Mouse (Mus musculus): ENCODE data around the gene Lmo2. TPM values are rescaled to one million over a fixed set of nuclear protein-coding genes. Genes with fewer than 3 reads are reported as not detected.

Gene Lmo2
- polyA plus RNA-seq, 1 experiment from 2014 or later: 188 TPM

- H3K4me2 ChIP-seq: peak within 1 kb of the TSS; percentile 79
- 0 out of 2 replicates have a peak, but pooled peaks cover 3% of the 10 kb centered on the region for H3K27me3 ChIP-seq (replicated peaks)
- peak within 1 kb of the TSS; percentile 94 for H3K27ac ChIP-seq
- WGBS (ENCODE audit: insufficient replicate concordance): 7% methylated on average over 39 of the region's 44 CpGs
- H3K4me3 ChIP-seq: peak within 1 kb of the TSS; percentile 97
- no peaks in the 10 kb centered on the region for H3K9me3 ChIP-seq (replicated peaks)
- peak within 1 kb of the TSS; percentile 99 for H3K9ac ChIP-seq
- H3K36me3 ChIP-seq: peaks cover 23% of the 10 kb centered on the region
- peak; percentile 93 for ATAC-seq
- peaks cover 34% of the 10 kb centered on the region for H3K4me1 ChIP-seq
Observed at GRCm38 (mm10) chr2:104027458-104028138, 69.8 kb downstream of the Lmo2 start, which contains the start of gene Fbxo3. Fbxo3 (plus strand) TSS chr2:104027721.

GRCm38 (mm10) chr2:104028139-104028723, 70.4 kb downstream of the Lmo2 start, which contains the start of gene 4931422A03Rik:
4931422A03Rik (minus strand) TSS chr2:104028361.
- 0 out of 2 replicates have a peak, but pooled peaks cover 3% of the 10 kb centered on the region for H3K27me3 ChIP-seq (replicated peaks)

GRCm38 (mm10) chr2:104029074-104029473, 71.3 kb downstream of the Lmo2 start:
- H3K4me2 ChIP-seq: peak overlapping the region; percentile 79
- H3K36me3 ChIP-seq: peaks cover 35% of the 10 kb centered on the region
- H3K9ac ChIP-seq: peak overlapping the region; percentile 99
- H3K9me3 ChIP-seq (replicated peaks): no peaks in the 10 kb centered on the region
- 5% methylated on average over 2 of the region's 2 CpGs for WGBS (ENCODE audit: insufficient replicate concordance)
- 0 out of 2 replicates have a peak, but pooled peaks cover 3% of the 10 kb centered on the region for H3K27me3 ChIP-seq (replicated peaks)
- peaks cover 34% of the 10 kb centered on the region for H3K4me1 ChIP-seq
- peak overlapping the region; percentile 94 for H3K27ac ChIP-seq
- peak; percentile 78 for ATAC-seq
- peak overlapping the region; percentile 97 for H3K4me3 ChIP-seq

More at GRCm38 (mm10) chr2:104028139-104028723, 70.4 kb downstream of the Lmo2 start, which contains the start of gene 4931422A03Rik:
- peak within 1 kb of the TSS; percentile 94 for H3K27ac ChIP-seq
- ATAC-seq: peak; percentile 59
- H3K4me2 ChIP-seq: peak within 1 kb of the TSS; percentile 79
- H3K9me3 ChIP-seq (replicated peaks): no peaks in the 10 kb centered on the region
- peaks cover 34% of the 10 kb centered on the region for H3K4me1 ChIP-seq
- H3K4me3 ChIP-seq: peak within 1 kb of the TSS; percentile 97
- H3K9ac ChIP-seq: peak within 1 kb of the TSS; percentile 99
- WGBS (ENCODE audit: insufficient replicate concordance): 1% methylated on average over 32 of the region's 32 CpGs
- H3K36me3 ChIP-seq: peaks cover 28% of the 10 kb centered on the region

DNA sequence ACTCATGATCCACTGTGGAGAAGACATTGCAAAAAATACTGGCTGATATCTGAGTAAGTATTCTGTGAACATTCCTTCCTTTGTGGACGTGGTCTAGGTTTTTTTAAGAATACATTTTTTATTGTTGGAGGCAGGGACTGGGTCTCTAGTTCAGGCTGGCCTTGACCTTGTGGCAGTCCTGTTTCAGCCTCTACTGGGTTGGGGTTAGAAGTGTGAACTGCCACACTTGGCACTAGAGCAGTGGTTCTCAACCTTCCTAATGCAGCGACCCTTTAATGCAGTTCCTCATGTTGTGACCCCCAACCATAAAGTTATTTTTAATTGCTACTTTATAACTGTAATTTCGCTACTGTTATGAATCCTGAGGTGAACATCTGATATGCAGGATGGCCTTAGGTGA, 72.6 kb downstream of the Lmo2 start:
- peaks cover 34% of the 10 kb centered on the region for H3K4me1 ChIP-seq
- no peaks in the 10 kb centered on the region for H3K27me3 ChIP-seq (replicated peaks)
- no peak for ATAC-seq
- H3K9ac ChIP-seq: peak overlapping the region; percentile 99; the same call in 1 of the 2 replicates
- peak overlapping the region; percentile 3 for H3K4me3 ChIP-seq
- 77% methylated on average over 3 of the region's 3 CpGs for WGBS (ENCODE audit: insufficient replicate concordance)
- peaks cover 48% of the 10 kb centered on the region for H3K36me3 ChIP-seq
- H3K27ac ChIP-seq: peak overlapping the region; percentile 94; the same call in 1 of the 2 replicates
- H3K9me3 ChIP-seq (replicated peaks): no peaks in the 10 kb centered on the region
- H3K4me2 ChIP-seq: peak overlapping the region; percentile 79

Other genes starting within 250 kb of the Lmo2 start
- gene Nat10, start 196.7 kb upstream of the Lmo2 start, polyA plus RNA-seq (2016; fragmentation: Nextera tagmentation; extraction: Ambion mirVana): 35.0 and 35.3 TPM in 2 replicates
- 235 and 238 TPM in 2 replicates for gene Caprin1, start 160.3 kb upstream of the Lmo2 start, polyA plus RNA-seq (2016; fragmentation: Nextera tagmentation; extraction: Ambion mirVana)
- 60.1 and 62.2 TPM in 2 replicates for gene Fbxo3, start 69.7 kb downstream of the Lmo2 start, polyA plus RNA-seq (2016; fragmentation: Nextera tagmentation; extraction: Ambion mirVana)
- 2.1 and 2.4 TPM in 2 replicates for gene 4931422A03Rik, start 70.4 kb downstream of the Lmo2 start, polyA plus RNA-seq (2016; fragmentation: Nextera tagmentation; extraction: Ambion mirVana)
- gene Gm10912, start 107.8 kb downstream of the Lmo2 start, polyA plus RNA-seq (2016; fragmentation: Nextera tagmentation; extraction: Ambion mirVana): not detected in 2 replicates
- not detected in 2 replicates for gene Gm10799, start 110.6 kb downstream of the Lmo2 start, polyA plus RNA-seq (2016; fragmentation: Nextera tagmentation; extraction: Ambion mirVana)
- 10.4 and 13.2 TPM in 2 replicates for gene Cd59b, start 111.9 kb downstream of the Lmo2 start, polyA plus RNA-seq (2016; fragmentation: Nextera tagmentation; extraction: Ambion mirVana)
- gene Cd59a, start 137.8 kb downstream of the Lmo2 start, polyA plus RNA-seq (2016; fragmentation: Nextera tagmentation; extraction: Ambion mirVana): 71.2 and 76.7 TPM in 2 replicates
- gene A930018P22Rik, start 164.8 kb downstream of the Lmo2 start, polyA plus RNA-seq (2016; fragmentation: Nextera tagmentation; extraction: Ambion mirVana): 0.36 and 0.77 TPM in 2 replicates

Measured in liver, embryonic 12.5 days (tissue).